Mouse (Mus musculus) left cerebral cortex, adult 11 months (tissue): ENCODE measurements around the gene Tmem198.

Experiments
- DNase-seq: peaks from one replicate; pipeline ENCODE4 v3.0.0; 2022; ENCODE audit warnings: low spot score

The Tmem198 gene

GRCm38 (mm10) chr1:75455433-75455832, 23.9 kb upstream of the Tmem198 start:
- DNase-seq = no peak

DNA sequence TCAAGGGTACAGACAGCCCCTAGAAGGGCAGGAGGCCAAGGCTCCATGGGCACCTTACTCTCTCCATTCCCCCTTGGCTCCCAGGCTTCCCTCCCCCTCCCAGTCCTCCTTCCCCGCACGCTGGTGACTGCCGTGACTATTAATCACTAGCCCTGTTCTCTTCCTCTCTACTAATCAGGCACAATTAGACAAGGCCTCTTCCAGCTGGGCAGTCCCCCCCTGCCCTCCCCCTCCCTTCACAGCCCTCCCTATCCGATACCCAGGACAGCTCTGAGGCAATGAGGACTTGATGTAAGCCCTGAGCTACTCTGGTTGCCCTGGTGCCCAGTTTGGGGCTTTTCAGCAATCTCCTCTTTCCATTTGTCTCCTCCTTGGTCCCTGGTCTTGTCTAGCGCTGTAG, 23.4 kb upstream of the Tmem198 start:
- DNase-seq = no peak

GRCm38 (mm10) chr1:75456746-75457564, 22.4 kb upstream of the Tmem198 start:
- DNase-seq = no peak

GRCm38 (mm10) chr1:75457710-75458024, 21.7 kb upstream of the Tmem198 start:
- no peak for DNase-seq

DNA sequence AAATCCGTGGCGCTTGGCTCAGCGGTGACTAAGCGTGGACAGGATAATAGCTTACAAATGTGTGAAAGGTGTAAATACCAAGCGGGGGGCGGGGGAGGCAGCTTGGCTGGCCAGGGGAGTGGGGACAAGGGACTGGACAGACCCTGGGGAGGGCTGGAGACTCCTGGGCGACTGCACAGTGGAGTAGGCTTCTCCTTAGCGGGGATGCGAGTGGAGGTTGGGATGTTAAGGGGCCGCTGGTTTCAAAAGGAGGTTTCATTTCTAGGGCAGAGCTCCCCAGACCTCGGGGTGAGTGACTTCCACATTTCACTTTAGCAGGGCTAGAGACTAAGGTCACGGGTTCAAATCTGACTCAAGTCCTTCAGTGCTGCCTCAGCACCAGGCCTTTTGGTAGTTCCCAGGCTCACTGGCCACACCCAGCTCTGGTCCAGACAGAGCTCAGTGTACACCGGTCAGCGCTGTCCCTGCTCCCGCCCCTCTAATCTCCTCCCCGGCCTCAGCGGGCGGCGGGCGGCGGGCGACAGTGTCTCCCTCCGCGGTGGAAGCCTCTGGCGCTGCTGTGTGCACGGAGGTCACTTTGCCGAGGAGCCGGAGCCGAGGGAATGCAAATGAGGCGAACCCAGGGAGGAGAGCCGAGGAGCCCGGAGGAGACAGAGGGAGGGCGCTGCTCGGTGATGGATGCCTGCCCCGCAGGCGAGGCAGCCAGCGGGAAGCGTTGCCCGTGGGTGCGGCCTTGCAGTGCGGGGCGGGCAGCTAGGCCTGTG, 21.1 kb upstream of the Tmem198 start:
- DNase-seq = no peak

GRCm38 (mm10) chr1:75458789-75459684, 20.3 kb upstream of the Tmem198 start:
- DNase-seq = no peak

GRCm38 (mm10) chr1:75460297-75460696, 19.0 kb upstream of the Tmem198 start:
- no peak for DNase-seq

- DNase-seq = no peak
These were observed 16.7 kb upstream of the Tmem198 start for GRCm38 (mm10) chr1:75462636-75463035.

GRCm38 (mm10) chr1:75463652-75464204, 15.6 kb upstream of the Tmem198 start:
- no peak for DNase-seq

DNA sequence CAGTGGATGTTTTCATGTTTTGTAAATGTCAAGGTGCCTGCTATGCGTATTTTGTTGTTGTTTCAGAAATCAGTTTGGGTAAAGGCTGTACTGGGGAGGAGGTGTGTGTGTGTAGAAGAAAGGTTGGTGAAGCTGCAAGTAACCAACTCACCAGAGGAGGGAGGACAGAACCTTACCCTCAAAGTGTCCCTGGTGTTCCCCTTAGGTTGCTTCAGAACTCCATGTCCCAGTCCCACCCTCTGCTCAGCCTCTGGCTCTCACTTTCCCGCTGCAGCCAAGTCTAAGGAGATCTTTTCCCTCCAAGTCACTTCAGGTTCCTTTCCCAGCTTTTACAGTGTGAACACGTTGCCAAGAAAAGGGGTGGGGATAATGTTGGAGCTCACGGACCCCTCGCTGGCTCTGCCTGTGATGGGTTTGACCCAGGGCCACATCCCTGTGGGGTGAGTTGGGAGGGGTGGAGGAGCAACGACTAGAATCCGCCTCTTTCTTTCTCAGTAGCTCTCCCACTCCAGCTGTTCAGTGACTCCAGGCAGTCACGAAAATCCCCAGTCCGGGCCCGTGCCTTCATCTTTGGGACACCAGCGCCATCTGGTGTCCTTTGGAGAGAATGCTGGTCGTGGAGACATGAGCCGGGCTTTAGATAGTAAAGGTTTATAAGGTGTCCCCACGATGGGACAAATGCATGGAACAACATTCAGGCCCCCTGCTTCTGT, 12.0 kb upstream of the Tmem198 start:
- no peak for DNase-seq

DNA sequence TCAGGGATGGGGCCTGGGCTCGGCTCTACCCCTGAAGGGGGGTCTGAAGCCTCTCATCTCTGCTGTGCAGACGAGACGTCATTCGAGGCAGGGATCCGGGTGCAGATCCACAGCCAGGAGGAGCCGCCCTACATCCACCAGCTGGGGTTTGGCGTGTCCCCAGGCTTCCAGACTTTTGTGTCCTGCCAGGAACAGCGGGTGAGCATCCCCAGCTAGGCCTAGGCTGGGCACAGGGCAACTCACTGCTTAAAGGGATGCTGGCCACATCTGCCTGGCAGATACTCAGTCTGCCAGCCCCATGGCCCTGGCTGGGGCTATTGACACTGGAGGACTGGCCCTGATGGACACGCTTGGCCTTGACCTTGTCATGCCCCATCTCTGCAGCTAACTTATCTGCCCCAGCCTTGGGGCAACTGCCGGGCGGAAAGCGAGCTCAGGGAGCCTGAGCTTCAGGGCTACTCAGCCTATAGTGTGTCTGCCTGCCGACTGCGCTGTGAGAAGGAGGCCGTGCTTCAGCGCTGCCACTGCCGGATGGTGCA, 10.0 kb upstream of the Tmem198 start:
- DNase-seq = no peak

- no peak for DNase-seq
These were observed 2.9 kb upstream of the Tmem198 start for GRCm38 (mm10) chr1:75476441-75476840.

- DNase-seq = no peak
These were observed 1.9 kb upstream of the Tmem198 start for GRCm38 (mm10) chr1:75477264-75477965.

GRCm38 (mm10) chr1:75477966-75478290, 1.4 kb upstream of the Tmem198 start:
- no peak for DNase-seq

DNA sequence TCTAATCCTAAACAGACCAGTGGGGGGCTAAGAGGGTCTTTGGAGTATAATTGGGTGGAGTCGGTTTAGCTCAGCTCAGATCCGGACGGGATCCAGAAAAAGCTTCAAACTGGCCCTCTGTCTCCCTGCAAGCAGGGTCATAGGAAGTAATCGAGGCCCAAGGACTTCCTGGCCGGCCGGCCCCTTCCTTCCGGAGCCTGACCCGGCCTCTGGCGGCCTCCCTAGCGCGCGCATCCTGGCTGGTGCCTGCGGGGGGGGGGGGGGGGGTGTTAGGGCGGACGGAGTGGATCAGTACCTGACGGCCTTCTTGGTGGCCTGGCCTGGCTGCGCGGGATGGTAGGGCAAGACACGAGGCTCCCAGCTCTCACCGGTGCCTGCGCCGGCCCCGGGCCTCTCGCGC, 835 bp upstream of the Tmem198 start:
- DNase-seq = no peak

DNA sequence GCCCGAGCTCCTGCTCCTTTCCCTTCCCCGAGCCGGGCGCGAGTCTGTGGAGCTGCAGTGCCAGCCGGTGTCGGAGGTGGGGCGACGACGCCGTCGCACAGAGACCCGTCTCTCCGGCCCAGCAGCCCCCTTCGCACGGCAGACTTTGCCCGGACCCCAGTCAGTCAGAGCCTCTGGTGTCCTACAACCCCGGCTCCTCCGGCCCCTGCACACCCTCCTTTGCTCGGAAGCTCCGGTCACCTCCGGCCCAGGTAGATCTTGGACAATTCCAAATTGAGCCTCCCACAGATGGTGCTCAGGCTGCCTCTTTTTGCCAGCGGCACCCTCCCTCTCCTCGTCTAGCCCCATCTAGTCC, 280 bp downstream of the Tmem198 start:
- DNase-seq = no peak

GRCm38 (mm10) chr1:75480036-75480435, 704 bp downstream of the Tmem198 start:
- DNase-seq = no peak

DNA sequence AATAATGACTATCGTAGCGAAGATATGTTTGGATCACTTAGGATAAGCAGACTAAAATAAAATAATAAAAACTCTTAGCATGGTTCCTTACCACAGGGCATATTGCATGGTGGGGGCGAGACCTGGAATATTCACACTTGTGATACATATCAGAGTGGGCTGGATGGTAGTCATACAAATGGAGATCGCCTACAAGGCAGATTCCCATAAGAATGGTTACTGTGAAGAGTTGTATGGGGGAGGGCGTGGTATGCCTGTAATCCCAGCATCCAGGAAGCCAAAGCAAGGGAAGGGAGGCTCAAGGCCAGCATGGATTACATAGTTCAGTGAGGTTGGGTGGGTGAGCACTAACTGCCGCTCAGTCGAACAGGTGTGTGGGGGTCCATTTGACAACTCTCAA, 1.4 kb downstream of the Tmem198 start:
- DNase-seq = no peak

DNA sequence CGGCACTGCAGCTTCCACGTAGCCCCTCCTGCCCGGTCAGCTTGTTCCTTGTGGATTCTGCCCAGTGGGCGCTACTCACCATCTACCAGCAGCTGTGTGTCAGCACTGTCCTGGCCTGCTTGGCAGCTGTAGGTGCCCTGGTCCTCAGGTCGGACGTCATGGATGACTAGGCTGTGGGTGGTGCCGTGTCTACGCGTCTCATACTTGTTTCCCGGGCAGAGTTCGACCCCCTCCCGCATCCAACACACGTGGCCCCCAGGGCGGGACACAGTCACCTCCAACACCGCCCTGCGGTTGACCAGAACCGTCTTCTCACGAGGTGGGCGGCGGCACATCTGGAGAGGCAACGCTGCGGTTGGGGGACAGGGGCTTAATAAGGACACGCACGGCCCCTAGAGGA, 7.2 kb downstream of the Tmem198 start:
- DNase-seq = no peak

- DNase-seq = no peak
These were observed 7.7 kb downstream of the Tmem198 start for GRCm38 (mm10) chr1:75487040-75487404.
